Mouse (Mus musculus) kidney, postnatal 14 days (tissue): ENCODE data around the gene Slc22a23.

Source experiments
- DNase-seq: peaks from one replicate; pipeline ENCODE4 v3.0.0; 2022; ENCODE audit warnings: mixed read lengths

Gene Slc22a23

GRCm38 (mm10) chr13:34130226-34130731 is 214.7 kb downstream of the Slc22a23 start, which contains the start of gene Tubb2b:
Gene Tubb2b, minus strand, starts transcription at chr13:34130466.
- DNase-seq, result peak; percentile 74

GRCm38 (mm10) chr13:34129485-34130225 is 215.3 kb downstream of the Slc22a23 start:
- peak; percentile 77 for DNase-seq
